Mouse (Mus musculus) induced T-regulatory cell, adult 2 months (primary cell): ENCODE measurements around the gene Slc41a3.

Source experiments
- DNase-seq: peaks from one replicate; pipeline ENCODE4 v3.0.0-alpha.2; 2012; ENCODE audit warnings: low read depth

The Slc41a3 gene

DNA sequence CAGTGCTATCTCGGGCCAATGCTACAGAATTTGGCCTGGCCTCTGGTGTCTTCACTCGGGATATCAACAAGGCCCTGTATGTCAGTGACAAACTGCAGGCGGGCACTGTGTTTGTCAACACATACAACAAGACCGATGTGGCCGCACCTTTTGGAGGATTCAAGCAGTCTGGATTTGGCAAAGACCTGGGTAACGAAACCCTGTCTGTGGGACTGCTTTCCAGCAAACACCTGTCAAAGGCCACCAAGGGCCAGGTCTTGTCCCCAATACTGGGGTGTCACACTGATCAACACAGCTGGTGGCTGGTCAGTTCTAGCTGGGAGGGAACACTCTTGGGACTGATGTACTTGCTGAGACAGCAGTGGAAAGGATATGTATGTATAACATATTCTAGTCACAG, 6.3 kb upstream of the Slc41a3 start:
- no peak for DNase-seq

GRCm38 (mm10) chr6:90600351-90600750, 4.2 kb upstream of the Slc41a3 start:
- no peak for DNase-seq

DNA sequence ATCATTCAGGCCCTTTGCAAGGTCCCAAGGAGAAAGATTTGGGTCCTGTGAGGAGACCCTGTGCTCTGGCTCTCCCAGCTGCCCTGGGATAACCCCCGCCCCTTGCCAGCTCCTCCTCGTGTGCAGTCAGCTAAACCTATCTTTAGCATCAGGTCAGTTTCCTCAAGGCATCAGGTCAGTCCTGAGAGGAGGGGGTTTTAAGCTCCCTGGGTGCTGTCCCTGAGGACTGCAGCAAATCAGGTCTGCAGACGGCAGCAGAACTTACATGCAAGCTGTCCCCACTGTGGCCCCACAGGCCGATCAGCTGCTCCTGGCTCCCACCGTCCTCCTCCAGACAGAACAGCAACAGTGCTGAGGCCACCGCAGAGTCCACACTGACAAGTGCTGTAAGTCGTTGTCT, 2.8 kb upstream of the Slc41a3 start:
- no peak for DNase-seq

GRCm38 (mm10) chr6:90602304-90602703, 2.2 kb upstream of the Slc41a3 start:
- DNase-seq: no peak

DNA sequence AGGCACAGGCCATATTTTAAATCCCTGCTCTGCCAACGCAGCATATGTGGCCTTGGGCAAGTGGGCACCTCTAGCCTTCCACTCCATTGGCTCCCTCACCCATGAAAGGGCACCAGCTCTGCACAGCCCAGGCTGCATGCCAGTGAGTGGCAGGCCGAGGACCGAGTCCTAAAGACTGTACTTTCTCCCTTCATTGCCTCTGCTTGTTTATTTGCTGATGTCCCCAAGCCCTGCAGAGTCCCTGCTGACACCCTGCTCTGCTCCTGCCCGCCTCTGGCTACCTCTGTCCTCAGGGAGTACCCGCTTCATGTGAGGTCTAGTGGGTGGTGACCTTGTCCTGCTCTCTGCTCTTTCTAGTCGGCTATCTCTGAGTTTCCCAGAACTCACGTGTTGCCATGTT, 1.4 kb upstream of the Slc41a3 start:
- DNase-seq: no peak

DNA sequence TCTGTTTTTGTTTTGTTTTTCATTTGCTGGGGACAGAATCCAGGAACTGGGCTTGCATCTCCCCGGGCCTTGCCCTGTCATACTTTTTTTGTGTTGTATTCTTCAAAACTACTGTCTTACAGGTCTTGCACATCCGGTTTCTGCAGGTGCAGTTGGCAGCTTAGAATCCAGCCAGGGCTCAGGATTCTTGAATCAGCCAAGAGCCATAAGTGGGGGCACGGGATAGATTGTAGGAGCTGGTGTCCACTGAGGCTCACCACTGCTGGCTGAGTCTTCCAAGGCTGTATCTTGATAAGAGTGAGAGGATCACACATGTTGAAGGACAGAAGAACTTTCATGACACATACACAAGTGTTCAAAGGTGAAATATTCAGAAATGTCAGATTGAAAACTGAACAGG, 395 bp upstream of the Slc41a3 start:
- no peak for DNase-seq

DNA sequence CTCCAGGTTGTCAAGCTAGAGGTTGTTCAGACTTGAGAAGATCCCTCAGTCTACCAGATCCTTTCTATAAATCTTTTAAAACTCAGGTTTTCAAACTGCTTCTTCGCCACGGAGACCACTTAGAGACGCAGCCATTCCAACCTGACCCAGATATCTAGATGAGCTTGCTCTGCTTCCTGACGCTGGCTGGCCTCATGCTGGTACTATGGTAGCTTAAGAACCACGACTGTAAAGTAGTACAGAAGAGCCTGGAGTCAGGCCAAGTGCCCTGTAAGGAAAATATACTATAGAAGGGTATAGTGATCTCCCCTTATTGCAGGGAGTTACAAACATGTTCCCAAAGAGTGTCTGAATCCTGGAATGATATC, 757 bp downstream of the Slc41a3 start:
- DNase-seq: no peak

DNA sequence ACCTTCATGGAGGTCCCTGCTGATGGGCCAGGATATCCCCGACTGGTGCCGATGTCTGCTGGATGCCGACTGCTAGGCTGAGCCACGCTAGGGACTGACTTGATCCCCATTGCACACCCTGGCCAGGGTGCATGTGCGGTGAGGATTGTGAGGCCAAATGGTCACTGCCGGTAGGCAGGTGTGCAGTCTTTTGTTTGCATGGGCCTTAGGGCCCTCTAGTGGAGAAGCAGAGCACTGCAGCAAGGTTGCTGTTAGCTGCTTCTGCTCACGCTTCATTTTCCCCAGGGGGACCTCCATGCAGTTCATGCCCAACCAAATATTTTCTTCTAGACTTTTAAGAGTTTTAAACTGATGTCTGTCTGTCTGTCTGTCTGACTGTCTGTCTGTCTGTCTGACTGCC, 2.0 kb downstream of the Slc41a3 start:
- peak; percentile 90 for DNase-seq

DNA sequence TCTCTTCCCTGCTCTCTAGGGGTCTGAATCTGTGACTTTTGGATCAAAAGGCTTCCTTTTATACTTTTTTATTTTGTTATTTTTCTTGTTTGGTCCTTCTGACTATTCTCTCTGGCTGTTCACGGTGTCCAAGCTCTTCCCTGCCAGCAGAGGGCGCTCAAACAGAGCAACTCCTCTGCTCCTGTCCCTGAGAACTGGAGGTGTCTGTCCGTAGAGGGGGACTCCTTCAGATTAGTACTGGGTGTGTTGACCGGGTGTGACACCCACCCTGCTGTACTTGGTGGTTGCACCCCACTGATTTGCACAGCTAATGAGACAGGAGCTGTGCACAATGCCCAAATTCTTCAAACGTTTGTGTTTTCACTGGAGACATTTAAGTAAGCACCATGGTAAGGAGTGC, 2.7 kb downstream of the Slc41a3 start:
- DNase-seq: peak; percentile 91

GRCm38 (mm10) chr6:90608186-90608585, 3.7 kb downstream of the Slc41a3 start:
- peak; percentile 34 for DNase-seq

GRCm38 (mm10) chr6:90610248-90610647, 5.7 kb downstream of the Slc41a3 start:
- no peak for DNase-seq

DNA sequence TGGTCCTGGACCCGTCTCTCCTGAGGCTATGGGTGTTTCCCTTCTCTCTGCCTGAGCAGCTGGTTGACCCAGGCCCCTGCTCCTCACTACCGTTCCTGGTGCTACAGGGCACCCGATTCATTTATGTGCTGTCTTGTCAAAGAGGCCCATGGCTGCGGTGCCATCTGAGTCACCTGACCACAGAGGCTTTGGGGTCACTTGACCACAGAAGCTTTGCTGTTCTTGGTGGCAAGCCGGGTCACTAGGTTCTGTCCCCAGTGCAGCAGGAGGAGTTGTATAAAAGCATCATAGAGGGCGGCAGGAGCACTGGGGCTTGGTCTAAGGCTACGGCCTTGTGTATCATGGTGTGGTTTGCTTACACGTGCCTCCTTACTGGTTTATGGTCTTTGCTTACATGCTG, 8.8 kb downstream of the Slc41a3 start:
- DNase-seq: no peak

GRCm38 (mm10) chr6:90615362-90615761, 10.8 kb downstream of the Slc41a3 start:
- DNase-seq: no peak

GRCm38 (mm10) chr6:90615991-90616390, 11.5 kb downstream of the Slc41a3 start:
- DNase-seq: no peak

DNA sequence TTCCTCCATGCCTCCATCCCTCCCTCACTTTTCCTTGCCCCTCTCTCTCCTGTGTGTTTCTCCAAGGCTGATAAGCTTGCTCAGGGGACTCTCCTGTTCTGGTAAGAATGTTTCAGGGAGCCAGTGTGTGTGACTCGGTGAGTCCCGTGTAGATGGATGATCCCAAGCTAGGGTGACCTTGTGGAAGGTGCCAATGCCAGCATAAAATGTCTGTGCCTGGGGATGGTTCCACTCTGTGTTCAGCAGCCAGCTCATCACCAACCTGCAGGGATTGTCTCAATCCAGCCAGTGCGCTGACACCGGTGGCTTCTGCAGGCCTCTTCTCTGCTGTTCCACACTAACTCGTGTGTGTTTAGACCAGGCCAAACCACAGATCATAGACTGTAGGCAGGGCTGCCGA, 12.0 kb downstream of the Slc41a3 start:
- DNase-seq: no peak

- peak; percentile 53 for DNase-seq
Observed at GRCm38 (mm10) chr6:90618274-90618673, 13.7 kb downstream of the Slc41a3 start.

GRCm38 (mm10) chr6:90618821-90619636, 14.5 kb downstream of the Slc41a3 start:
- DNase-seq: no peak

- DNase-seq: no peak
Observed at GRCm38 (mm10) chr6:90619936-90620335, 15.4 kb downstream of the Slc41a3 start.

GRCm38 (mm10) chr6:90620791-90621583, 16.5 kb downstream of the Slc41a3 start:
- no peak for DNase-seq

- DNase-seq: no peak
Observed at GRCm38 (mm10) chr6:90621584-90621890, 17.0 kb downstream of the Slc41a3 start.

DNA sequence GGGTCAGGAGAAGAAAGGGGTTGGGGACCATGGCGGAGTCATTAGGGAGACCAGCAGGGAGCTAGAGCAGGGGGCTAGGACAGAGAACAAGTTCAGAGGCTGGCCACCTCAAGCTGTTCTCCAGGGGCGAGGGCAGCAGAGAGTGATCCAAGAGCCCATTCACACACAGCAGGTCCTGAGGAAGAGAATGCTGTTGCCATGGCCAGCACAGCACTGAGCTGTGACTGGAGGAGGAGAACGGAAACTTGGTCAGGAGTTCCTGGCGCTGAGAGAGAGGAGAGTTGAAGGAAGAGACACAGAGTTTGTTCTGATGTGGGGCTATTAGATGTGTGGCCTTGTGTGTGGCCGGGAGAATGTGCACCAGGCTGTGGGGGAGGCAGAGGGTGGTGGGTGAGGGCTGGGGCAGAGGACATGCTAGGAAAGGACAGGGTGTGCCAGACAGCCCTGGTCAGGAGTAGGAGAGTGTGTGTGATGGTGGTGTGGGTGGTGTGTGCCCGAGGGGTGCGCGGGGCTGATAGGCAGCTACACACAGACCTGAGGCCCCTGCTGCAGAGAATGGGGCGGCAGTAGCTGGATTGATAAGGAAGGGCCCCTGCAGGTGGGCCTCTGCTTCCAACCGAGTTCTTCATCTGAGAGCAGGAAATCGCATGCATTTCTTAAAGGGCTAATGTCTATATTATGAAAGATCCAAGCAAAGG, 18.4 kb downstream of the Slc41a3 start:
- DNase-seq: no peak

DNA sequence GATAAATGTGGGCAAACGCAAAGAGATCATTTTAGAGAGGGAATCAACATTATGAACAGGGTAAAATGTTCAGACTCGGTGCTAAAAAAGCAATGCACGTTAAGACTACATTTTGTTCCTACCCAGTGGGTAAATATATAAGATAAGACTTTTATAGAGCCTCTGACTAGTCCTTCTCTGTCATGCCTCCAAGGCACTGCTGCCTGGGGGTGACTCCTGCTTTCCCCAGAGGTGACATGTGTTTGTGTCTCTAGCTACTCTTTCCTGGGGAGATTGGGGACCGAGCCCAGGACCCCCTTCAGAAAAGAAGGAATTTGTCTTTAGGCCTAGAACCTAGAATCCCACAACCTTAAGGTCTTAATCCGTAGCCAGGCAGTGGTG, 18.9 kb downstream of the Slc41a3 start:
- no peak for DNase-seq

GRCm38 (mm10) chr6:90624184-90624583, 19.7 kb downstream of the Slc41a3 start:
- no peak for DNase-seq
